In genomic region chrX:36903115-36903768, GRCm38 (mm10) we compare ENCODE assay signal across 8 mouse cellular contexts. TPM values are rescaled to one million over a fixed set of nuclear protein-coding genes. Genes with fewer than 3 reads are reported as not detected.
A peak's percentile ranks its signal among the peaks of the same experiment; 100 is the strongest.
DNase-seq lines count a peak whose midpoint lies in the region; ATAC-seq and TF ChIP-seq lines count a peak whose summit lies in the region.

No protein-coding gene starts in this region.

- DNase-seq in c-Kit-negative CD71-positive TER-119-positive erythroid progenitor cells, embryonic 14.5 days (ENCODE audit: low read depth, low spot score) = peak; percentile 81
- peak; percentile 74 for DNase-seq in fibroblast of lung, adult 2 months (ENCODE audit: low read depth)
- peak; percentile 92 to 94 for DNase-seq in kidney, postnatal 25 days
- DNase-seq in liver, embryonic 14.5 days (ENCODE audit: low read depth in 3 of 3, low spot score in 3 of 3) = peak; percentile 81 to 84 (median 83)
- peak; percentile 92 for DNase-seq in neural tube, embryonic 11.5 days (ENCODE audit: low spot score)
- peak; percentile 87 for DNase-seq in stomach, postnatal 0 days (ENCODE audit: low spot score)

- H3K4me1 ChIP-seq in heart, embryonic 15.5 days (replicated peaks) = no peaks in the 10 kb centered on the region
- peaks cover 0 to 3% of the 10 kb centered on the region in 2 experiments; a peak in 2 of 4 replicates for H3K4me1 ChIP-seq in liver, embryonic 14.5 days (replicated peaks; ENCODE audit: control insufficient read depth in 2 of 2, insufficient read depth in 2 of 2, low read length in 1 of 2)
- H3K4me1 ChIP-seq in neural tube, embryonic 11.5 days (ENCODE audit: control insufficient read depth, insufficient read depth, low read length) = no peaks in the 10 kb centered on the region
- H3K4me1 ChIP-seq in stomach, postnatal 0 days (replicated peaks; ENCODE audit: control insufficient read depth, insufficient read depth) = no peaks in the 10 kb centered on the region

- WGBS in heart, embryonic 15.5 days = 8% methylated on average over 30 of the region's 32 CpGs
- whole genome bisulfite sequencing in liver, embryonic 14.5 days (ENCODE audit: insufficient replicate concordance) = 14% methylated on average over 29 of the region's 32 CpGs
- WGBS in neural tube, embryonic 11.5 days = 19% methylated on average over 29 of the region's 32 CpGs
- WGBS in stomach, postnatal 0 days = 21% methylated on average over 27 of the region's 32 CpGs

- no peaks in the 10 kb centered on the region for H3K27me3 ChIP-seq in heart, embryonic 15.5 days
- H3K27me3 ChIP-seq in liver, embryonic 14.5 days (ENCODE audit: control insufficient read depth, insufficient read depth, low read length) = no peaks in the 10 kb centered on the region
- H3K27me3 ChIP-seq in neural tube, embryonic 11.5 days (ENCODE audit: control insufficient read depth, insufficient read depth, low read length) = no peaks in the 10 kb centered on the region
- no peaks in the 10 kb centered on the region for H3K27me3 ChIP-seq in stomach, postnatal 0 days (ENCODE audit: control insufficient read depth, insufficient read depth, low read length)

- H3K9ac ChIP-seq in heart, embryonic 15.5 days = peak overlapping the region; percentile 59
- peak overlapping the region; percentile 73 for H3K9ac ChIP-seq in liver, embryonic 14.5 days (replicated peaks)
- H3K9ac ChIP-seq in neural tube, embryonic 11.5 days (ENCODE audit: low read length) = peak overlapping the region; percentile 68
- peak overlapping the region; percentile 66 for H3K9ac ChIP-seq in stomach, postnatal 0 days (ENCODE audit: low read length)

- peak overlapping the region; percentile 74 for H3K27ac ChIP-seq in heart, embryonic 15.5 days
- H3K27ac ChIP-seq in liver, embryonic 14.5 days = no peak overlapping the region
- H3K27ac ChIP-seq in neural tube, embryonic 11.5 days (ENCODE audit: low read depth, low read length) = peak overlapping the region; percentile 70; the same call in 1 of the 2 replicates
- peak overlapping the region; percentile 49 for H3K27ac ChIP-seq in stomach, postnatal 0 days (replicated peaks)

- peak overlapping the region; percentile 78 for H3K4me2 ChIP-seq in heart, embryonic 15.5 days
- H3K4me2 ChIP-seq in liver, embryonic 14.5 days (ENCODE audit: low read depth) = peak overlapping the region; percentile 73
- H3K4me2 ChIP-seq in neural tube, embryonic 11.5 days (ENCODE audit: low read depth) = peak overlapping the region; percentile 51
- H3K4me2 ChIP-seq in stomach, postnatal 0 days (replicated peaks; ENCODE audit: low read depth) = peak overlapping the region; percentile 72

- peak; percentile 92 for ATAC-seq in CD4-positive, CD25-positive, alpha-beta regulatory T cell, adult 4 months
- ATAC-seq in heart, embryonic 15.5 days (replicated peaks; ENCODE audit: insufficient number of reproducible peaks, insufficient read depth, low FRiP score, low read depth) = peak; percentile 91
- ATAC-seq in liver, embryonic 14.5 days (ENCODE audit: insufficient read depth) = peak; percentile 87
- ATAC-seq in neural tube, embryonic 11.5 days (ENCODE audit: insufficient read depth, low FRiP score, low TSS enrichment) = peak; percentile 91
- ATAC-seq in stomach, postnatal 0 days (ENCODE audit: low FRiP score, low TSS enrichment) = peak; percentile 92

- no peaks in the 10 kb centered on the region for H3K36me3 ChIP-seq in heart, embryonic 15.5 days
- no peaks in the 10 kb centered on the region for H3K36me3 ChIP-seq in liver, embryonic 14.5 days (replicated peaks; ENCODE audit: control insufficient read depth, insufficient read depth, low read depth)
- no peaks in the 10 kb centered on the region for H3K36me3 ChIP-seq in neural tube, embryonic 11.5 days (ENCODE audit: control insufficient read depth, insufficient read depth, low read length)
- no peaks in the 10 kb centered on the region for H3K36me3 ChIP-seq in stomach, postnatal 0 days (ENCODE audit: control insufficient read depth, insufficient read depth, low read length)

- H3K9me3 ChIP-seq in heart, embryonic 15.5 days (replicated peaks) = no peaks in the 10 kb centered on the region
- H3K9me3 ChIP-seq in liver, embryonic 14.5 days (ENCODE audit: control insufficient read depth, low read length) = no peaks in the 10 kb centered on the region
- H3K9me3 ChIP-seq in neural tube, embryonic 11.5 days (ENCODE audit: control insufficient read depth, low read length) = no peaks in the 10 kb centered on the region
- no peaks in the 10 kb centered on the region for H3K9me3 ChIP-seq in stomach, postnatal 0 days (ENCODE audit: control insufficient read depth, low read length)

- peak overlapping the region; percentile 62 for H3K4me3 ChIP-seq in heart, embryonic 15.5 days
- peak overlapping the region; percentile 72 to 81 for H3K4me3 ChIP-seq in liver, embryonic 14.5 days (ENCODE audit: insufficient read depth in 1 of 2, low read depth in 2 of 2, low read length in 2 of 2)
- peak overlapping the region; percentile 52 for H3K4me3 ChIP-seq in neural tube, embryonic 11.5 days (ENCODE audit: low read depth, low read length)
- H3K4me3 ChIP-seq in stomach, postnatal 0 days (ENCODE audit: low read depth, low read length) = peak overlapping the region; percentile 52

- no peak for TF ChIP-seq CTCF in liver, embryonic 14.5 days (IDR thresholded peaks at IDR 0.05; ENCODE audit: low read depth)
- TF ChIP-seq CTCF in stomach, postnatal 0 days (IDR thresholded peaks at IDR 0.05; ENCODE audit: low read depth) = peak; percentile 9; the same call in 1 of the 2 replicates

- peak; percentile 52 for TF ChIP-seq EP300 in liver, embryonic 14.5 days (IDR thresholded peaks at IDR 0.05; ENCODE audit: low read depth)
- peak; percentile 92 for TF ChIP-seq EP300 in stomach, postnatal 0 days (optimal IDR thresholded peaks at IDR 0.05)

RNA-seq across cellular contexts. Expression of gene Nkrf, which starts 0.5 kb away (rescaled TPM):
- 1 to 10 TPM; 2.0 TPM for polyA plus RNA-seq in CD4-positive, CD25-positive, alpha-beta regulatory T cell, adult 4 months (2017; shearing (Covaris generic))
- 0.55 and 0.60 TPM in 2 replicates for polyA plus RNA-seq in heart, embryonic 15.5 days (2015; fragmentation: Nextera tagmentation; extraction: Ambion mirVana)
- polyA plus RNA-seq in liver, embryonic 14.5 days (2012; rRNA removed) = 1.3 and 2.7 TPM in 2 replicates
- polyA plus RNA-seq in liver, embryonic 14.5 days (2014; fragmentation: Nextera tagmentation; extraction: Ambion mirVana) = 1.2 and 1.3 TPM in 2 replicates
- 7.1 and 7.8 TPM in 2 replicates for polyA plus RNA-seq in neural tube, embryonic 11.5 days (2014; fragmentation: Nextera tagmentation; extraction: Ambion mirVana)
- 0.79 and 0.94 TPM in 2 replicates for polyA plus RNA-seq in stomach, postnatal 0 days (2015; fragmentation: Nextera tagmentation; extraction: Ambion mirVana)

RNA-seq across cellular contexts. Expression of gene C330007P06Rik, which starts 29.3 kb away (rescaled TPM):
- polyA plus RNA-seq in CD4-positive, CD25-positive, alpha-beta regulatory T cell, adult 4 months (2017; shearing (Covaris generic)) = 10 to 100 TPM; 26.8 to 28.7 TPM
- 16.6 and 19.0 TPM in 2 replicates for polyA plus RNA-seq in heart, embryonic 15.5 days (2015; fragmentation: Nextera tagmentation; extraction: Ambion mirVana)
- 5.2 and 6.2 TPM in 2 replicates for polyA plus RNA-seq in liver, embryonic 14.5 days (2012; rRNA removed)
- 14.6 and 17.8 TPM in 2 replicates for polyA plus RNA-seq in liver, embryonic 14.5 days (2014; fragmentation: Nextera tagmentation; extraction: Ambion mirVana)
- 37.4 and 39.3 TPM in 2 replicates for polyA plus RNA-seq in neural tube, embryonic 11.5 days (2014; fragmentation: Nextera tagmentation; extraction: Ambion mirVana)
- 14.6 and 15.1 TPM in 2 replicates for polyA plus RNA-seq in stomach, postnatal 0 days (2015; fragmentation: Nextera tagmentation; extraction: Ambion mirVana)

RNA-seq across cellular contexts. Expression of gene Ube2a, which starts 29.5 kb away (rescaled TPM):
- 100 to 1,000 TPM; 110 to 131 TPM for polyA plus RNA-seq in CD4-positive, CD25-positive, alpha-beta regulatory T cell, adult 4 months (2017; shearing (Covaris generic))
- 115 and 130 TPM in 2 replicates for polyA plus RNA-seq in heart, embryonic 15.5 days (2015; fragmentation: Nextera tagmentation; extraction: Ambion mirVana)
- polyA plus RNA-seq in liver, embryonic 14.5 days (2012; rRNA removed) = 19.4 and 21.4 TPM in 2 replicates
- 72.8 and 80.2 TPM in 2 replicates for polyA plus RNA-seq in liver, embryonic 14.5 days (2014; fragmentation: Nextera tagmentation; extraction: Ambion mirVana)
- polyA plus RNA-seq in neural tube, embryonic 11.5 days (2014; fragmentation: Nextera tagmentation; extraction: Ambion mirVana) = 128 and 138 TPM in 2 replicates
- polyA plus RNA-seq in stomach, postnatal 0 days (2015; fragmentation: Nextera tagmentation; extraction: Ambion mirVana) = 128 and 139 TPM in 2 replicates
